In genomic region chr8:120101068-120101972, GRCm38 (mm10) we compare ENCODE assay signal across 8 mouse cellular contexts. TPM values are rescaled to one million over a fixed set of nuclear protein-coding genes. Genes with fewer than 3 reads are reported as not detected.
DNase-seq lines count a peak whose midpoint lies in the region; ATAC-seq and TF ChIP-seq lines count a peak whose summit lies in the region.

TSS of gene Zdhhc7 (minus strand) at chr8:120101482.

- peaks cover 29% of the 10 kb centered on the region for H3K4me1 ChIP-seq in forebrain, embryonic 12.5 days
- H3K4me1 ChIP-seq in heart, embryonic 16.5 days (ENCODE audit: control insufficient read depth, insufficient read depth, low read length), result peaks cover 31% of the 10 kb centered on the region
- peaks cover 9 to 11% of the 10 kb centered on the region in 2 experiments for H3K4me1 ChIP-seq in liver, embryonic 14.5 days (replicated peaks; ENCODE audit: control insufficient read depth in 2 of 2, insufficient read depth in 2 of 2, low read length in 1 of 2)
- peaks cover 19% of the 10 kb centered on the region for H3K4me1 ChIP-seq in neural tube, embryonic 11.5 days (ENCODE audit: control insufficient read depth, insufficient read depth, low read length)
- peaks cover 14% of the 10 kb centered on the region for H3K4me1 ChIP-seq in stomach, embryonic 16.5 days (ENCODE audit: control insufficient read depth, insufficient read depth, low read length)

- H3K4me3 ChIP-seq in forebrain, embryonic 12.5 days (replicated peaks), result peak within 1 kb of the TSS; percentile 80
- peak within 1 kb of the TSS; percentile 96 for H3K4me3 ChIP-seq in heart, embryonic 16.5 days (ENCODE audit: low read length)
- peak within 1 kb of the TSS; percentile 74 to 89 for H3K4me3 ChIP-seq in liver, embryonic 14.5 days (ENCODE audit: insufficient read depth in 1 of 2, low read depth in 2 of 2, low read length in 2 of 2)
- H3K4me3 ChIP-seq in neural tube, embryonic 11.5 days (ENCODE audit: low read depth, low read length), result peak within 1 kb of the TSS; percentile 97
- H3K4me3 ChIP-seq in stomach, embryonic 16.5 days (replicated peaks; ENCODE audit: low read length), result peak within 1 kb of the TSS; percentile 81

- H3K4me2 ChIP-seq in forebrain, embryonic 12.5 days, result peak within 1 kb of the TSS; percentile 85
- H3K4me2 ChIP-seq in heart, embryonic 16.5 days (ENCODE audit: low read depth, low read length), result peak within 1 kb of the TSS; percentile 90
- H3K4me2 ChIP-seq in liver, embryonic 14.5 days (ENCODE audit: low read depth), result peak within 1 kb of the TSS; percentile 76
- peak within 1 kb of the TSS; percentile 92 for H3K4me2 ChIP-seq in neural tube, embryonic 11.5 days (ENCODE audit: low read depth)
- H3K4me2 ChIP-seq in stomach, embryonic 16.5 days (ENCODE audit: low read depth, low read length), result peak within 1 kb of the TSS; percentile 85

- WGBS in forebrain, embryonic 12.5 days, result under 1% methylated on average over 88 of the region's 88 CpGs
- under 1% methylated on average over 88 of the region's 88 CpGs for WGBS in heart, embryonic 16.5 days
- WGBS in liver, embryonic 14.5 days (ENCODE audit: insufficient replicate concordance), result under 1% methylated on average over 86 of the region's 88 CpGs
- under 1% methylated on average over 75 of the region's 88 CpGs for WGBS in neural tube, embryonic 11.5 days
- under 1% methylated on average over 88 of the region's 88 CpGs for WGBS in stomach, embryonic 16.5 days

- H3K9me3 ChIP-seq in forebrain, embryonic 12.5 days, result no peaks in the 10 kb centered on the region
- H3K9me3 ChIP-seq in heart, embryonic 16.5 days (replicated peaks; ENCODE audit: control insufficient read depth, low read length), result no peaks in the 10 kb centered on the region
- no peaks in the 10 kb centered on the region for H3K9me3 ChIP-seq in liver, embryonic 14.5 days (ENCODE audit: control insufficient read depth, low read length)
- no peaks in the 10 kb centered on the region for H3K9me3 ChIP-seq in neural tube, embryonic 11.5 days (ENCODE audit: control insufficient read depth, low read length)
- H3K9me3 ChIP-seq in stomach, embryonic 16.5 days (replicated peaks; ENCODE audit: control insufficient read depth, low read length), result no peaks in the 10 kb centered on the region

- no peak for TF ChIP-seq EP300 in liver, embryonic 14.5 days (IDR thresholded peaks at IDR 0.05; ENCODE audit: low read depth)

- TF ChIP-seq CTCF in liver, embryonic 14.5 days (IDR thresholded peaks at IDR 0.05; ENCODE audit: low read depth), result no peak

- no peaks in the 10 kb centered on the region; the same call in 1 of the 2 replicates for H3K36me3 ChIP-seq in forebrain, embryonic 12.5 days (replicated peaks)
- no peaks in the 10 kb centered on the region; the same call in 1 of the 2 replicates for H3K36me3 ChIP-seq in heart, embryonic 16.5 days (ENCODE audit: control insufficient read depth, insufficient read depth)
- no peaks in the 10 kb centered on the region for H3K36me3 ChIP-seq in liver, embryonic 14.5 days (replicated peaks; ENCODE audit: control insufficient read depth, insufficient read depth, low read depth)
- no peaks in the 10 kb centered on the region for H3K36me3 ChIP-seq in neural tube, embryonic 11.5 days (ENCODE audit: control insufficient read depth, insufficient read depth, low read length)
- H3K36me3 ChIP-seq in stomach, embryonic 16.5 days (ENCODE audit: control insufficient read depth, insufficient read depth, low read length), result no peaks in the 10 kb centered on the region

- no peaks in the 10 kb centered on the region for H3K27me3 ChIP-seq in forebrain, embryonic 12.5 days
- H3K27me3 ChIP-seq in heart, embryonic 16.5 days (ENCODE audit: control insufficient read depth, insufficient read depth, low read length), result no peaks in the 10 kb centered on the region
- no peaks in the 10 kb centered on the region for H3K27me3 ChIP-seq in liver, embryonic 14.5 days (ENCODE audit: control insufficient read depth, insufficient read depth, low read length)
- no peaks in the 10 kb centered on the region for H3K27me3 ChIP-seq in neural tube, embryonic 11.5 days (ENCODE audit: control insufficient read depth, insufficient read depth, low read length)
- H3K27me3 ChIP-seq in stomach, embryonic 16.5 days (ENCODE audit: control insufficient read depth, insufficient read depth, low read length), result no peaks in the 10 kb centered on the region

- H3K9ac ChIP-seq in forebrain, embryonic 12.5 days, result peak within 1 kb of the TSS; percentile 85
- peak within 1 kb of the TSS; percentile 94 for H3K9ac ChIP-seq in heart, embryonic 16.5 days (ENCODE audit: low read length)
- peak within 1 kb of the TSS; percentile 75 for H3K9ac ChIP-seq in liver, embryonic 14.5 days (replicated peaks)
- peak within 1 kb of the TSS; percentile 88 for H3K9ac ChIP-seq in neural tube, embryonic 11.5 days (ENCODE audit: low read length)
- peak within 1 kb of the TSS; percentile 92 for H3K9ac ChIP-seq in stomach, embryonic 16.5 days (ENCODE audit: low read length)

- DNase-seq in c-Kit-negative CD71-positive TER-119-positive erythroid progenitor cells, embryonic 14.5 days (ENCODE audit: low read depth, low spot score), result peak; percentile 50
- peak; percentile 84 to 90 for DNase-seq in kidney, postnatal 36 days
- DNase-seq in liver, embryonic 14.5 days (ENCODE audit: low read depth in 3 of 3, low spot score in 3 of 3), result peak; percentile 42 to 51 (median 42)
- DNase-seq in neural tube, embryonic 11.5 days (ENCODE audit: low spot score), result peak; percentile 80

- H3K27ac ChIP-seq in forebrain, embryonic 12.5 days, result peak within 1 kb of the TSS; percentile 92
- peak within 1 kb of the TSS; percentile 93 for H3K27ac ChIP-seq in heart, embryonic 16.5 days (ENCODE audit: low read length)
- peak within 1 kb of the TSS; percentile 26; the same call in 1 of the 2 replicates for H3K27ac ChIP-seq in liver, embryonic 14.5 days
- H3K27ac ChIP-seq in neural tube, embryonic 11.5 days (ENCODE audit: low read depth, low read length), result peak within 1 kb of the TSS; percentile 78
- H3K27ac ChIP-seq in stomach, embryonic 16.5 days (ENCODE audit: low read length), result peak within 1 kb of the TSS; percentile 95

- peak; percentile 79 for ATAC-seq in CD4-positive, CD25-positive, alpha-beta regulatory T cell, adult 4 months
- ATAC-seq in forebrain, embryonic 12.5 days (ENCODE audit: low FRiP score), result peak; percentile 84
- peak; percentile 73 for ATAC-seq in heart, embryonic 16.5 days (replicated peaks; ENCODE audit: extremely low read depth, insufficient read depth, low FRiP score)
- peak; percentile 76 for ATAC-seq in liver, embryonic 14.5 days (ENCODE audit: insufficient read depth)
- peak; percentile 50; the same call in 1 of the 2 replicates for ATAC-seq in neural tube, embryonic 11.5 days (ENCODE audit: insufficient read depth, low FRiP score, low TSS enrichment)
- peak; percentile 73; the same call in 1 of the 2 replicates for ATAC-seq in stomach, embryonic 16.5 days (ENCODE audit: insufficient read depth, low FRiP score)

RNA-seq across cellular contexts. Expression of gene Zdhhc7, which starts in this region (rescaled TPM):
- polyA plus RNA-seq in CD4-positive, CD25-positive, alpha-beta regulatory T cell, adult 4 months (2017; shearing (Covaris generic)), result 1 to 10 TPM; 4.9 to 5.4 TPM
- 30.4 and 31.0 TPM in 2 replicates for polyA plus RNA-seq in forebrain, embryonic 12.5 days (2016; fragmentation: Nextera tagmentation; extraction: Ambion mirVana)
- polyA plus RNA-seq in heart, embryonic 16.5 days (2015; fragmentation: Nextera tagmentation; extraction: Ambion mirVana), result 35.8 and 37.8 TPM in 2 replicates
- 12.1 and 12.2 TPM in 2 replicates for polyA plus RNA-seq in liver, embryonic 14.5 days (2012; rRNA removed)
- polyA plus RNA-seq in liver, embryonic 14.5 days (2014; fragmentation: Nextera tagmentation; extraction: Ambion mirVana), result 9.2 and 11.4 TPM in 2 replicates
- polyA plus RNA-seq in neural tube, embryonic 11.5 days (2014; fragmentation: Nextera tagmentation; extraction: Ambion mirVana), result 33.0 and 33.9 TPM in 2 replicates
- polyA plus RNA-seq in stomach, embryonic 16.5 days (2015; fragmentation: Nextera tagmentation; extraction: Ambion mirVana), result 30.2 and 31.1 TPM in 2 replicates

Comparison
In these comparisons a context has a peak if more than half of its experiments do, and no peak if none do; other contexts are left out.
1. Peak in every context shown above with its lines: DNase-seq, ATAC-seq, H3K4me3 ChIP-seq and H3K27ac ChIP-seq.
2. H3K27ac ChIP-seq: peak in every context shown above with its lines; median percentile 95 in stomach, embryonic 16.5 days; 93 in heart, embryonic 16.5 days; 92 in forebrain, embryonic 12.5 days; 78 in neural tube, embryonic 11.5 days; 26 in liver, embryonic 14.5 days.